Mouse (Mus musculus) limb, embryonic 10.5 days (tissue): ENCODE measurements around the gene Bag1. TPM values are rescaled to one million over a fixed set of nuclear protein-coding genes. Genes with fewer than 3 reads are reported as not detected.

Source experiments
- DNase-seq: peaks from one replicate; pipeline ENCODE4 v3.0.0-alpha.2; 2017; ENCODE audit warnings: low spot score
- H3K27ac ChIP-seq: fragments of 300-500 bp; sonication (generic); 2 replicates; pipeline ENCODE4 v1.5.1; 2016; ENCODE audit warnings: mild to moderate bottlenecking
- H3K27me3 ChIP-seq: fragments of 300-500 bp; sonication (generic); 2 replicates; pipeline ENCODE4 v1.6.1; 2016; ENCODE audit warnings: low read depth, mild to moderate bottlenecking; ENCODE audit not compliant: poor library complexity, severe bottlenecking
- H3K36me3 ChIP-seq: fragments of 300-500 bp; sonication (generic); 2 replicates; pipeline ENCODE4 v1.6.1; 2016; ENCODE audit warnings: mild to moderate bottlenecking, moderate library complexity
- H3K4me1 ChIP-seq: fragments of 300-500 bp; sonication (generic); 2 replicates; pipeline ENCODE4 v1.6.1; 2016
- H3K4me3 ChIP-seq: fragments of 300-500 bp; sonication (generic); 2 replicates; pipeline ENCODE4 v1.5.1; 2016; ENCODE audit warnings: mild to moderate bottlenecking, moderate library complexity
- H3K9me3 ChIP-seq: fragments of 300-500 bp; sonication (generic); replicated peaks from 2 replicates; pipeline ENCODE4 v1.6.1; 2016; ENCODE audit warnings: mild to moderate bottlenecking
- WGBS: fragments of 180-500 bp; shearing (Covaris S2); methylation state at CpG from one replicate; pipeline ENCODE4 v1.1.7; 2016; 5-methylcytosine and 5-hydroxymethylcytosine counted together
- polyA plus RNA-seq: library from polyadenylated mRNA; unstranded; fragments of >200 nt; fragmentation: Nextera tagmentation; extraction: Ambion mirVana; gene quantifications from 2 replicates; pipeline ENCODE4 v1.2.1, GENCODE M21; 2016

Gene Bag1
- polyA plus RNA-seq = 225 and 227 TPM in 2 replicates

DNA sequence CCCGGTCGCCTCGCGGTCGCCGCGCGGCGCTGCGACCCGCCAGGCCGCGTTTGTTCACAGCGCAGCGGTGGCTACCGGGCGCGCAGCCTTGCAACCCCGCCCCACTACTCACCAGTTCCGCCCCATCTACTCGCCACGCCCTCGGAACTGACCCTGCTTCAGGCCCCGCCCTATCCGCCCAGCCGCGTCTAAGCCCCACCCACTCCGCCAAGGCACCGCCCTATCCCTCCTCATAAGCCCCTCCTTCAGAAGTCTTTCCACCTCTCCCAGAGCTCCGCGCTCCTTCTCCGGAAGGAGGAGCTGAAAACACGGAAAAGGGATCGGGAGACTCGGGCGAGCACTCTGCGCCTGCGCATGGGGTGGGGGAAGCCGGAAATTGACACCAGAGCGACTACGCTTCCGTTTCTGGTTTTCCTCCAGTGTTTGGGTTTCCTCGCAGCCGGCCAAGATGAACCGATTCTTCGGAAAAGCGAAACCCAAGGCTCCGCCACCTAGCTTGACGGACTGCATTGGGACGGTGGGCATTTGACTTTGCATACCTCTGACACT lies at the start of gene Bag1, which contains the start of gene Chmp5:
Gene Bag1, minus strand, starts transcription at position 135 of the 549 bp plus-strand sequence.
Gene Chmp5, plus strand, starts transcription at position 248 of the 549 bp plus-strand sequence.
- peaks cover 23% of the 10 kb centered on the region for H3K4me1 ChIP-seq
- no peaks in the 10 kb centered on the region for H3K9me3 ChIP-seq
- DNase-seq = peak; percentile 98
- peak within 1 kb of the TSS; percentile 94 for H3K4me3 ChIP-seq
- WGBS = under 1% methylated on average over 49 of the region's 50 CpGs
- H3K27ac ChIP-seq = peak within 1 kb of the TSS; percentile 93
- H3K36me3 ChIP-seq = peaks cover 65% of the 10 kb centered on the region
- H3K27me3 ChIP-seq = no peaks in the 10 kb centered on the region

DNA sequence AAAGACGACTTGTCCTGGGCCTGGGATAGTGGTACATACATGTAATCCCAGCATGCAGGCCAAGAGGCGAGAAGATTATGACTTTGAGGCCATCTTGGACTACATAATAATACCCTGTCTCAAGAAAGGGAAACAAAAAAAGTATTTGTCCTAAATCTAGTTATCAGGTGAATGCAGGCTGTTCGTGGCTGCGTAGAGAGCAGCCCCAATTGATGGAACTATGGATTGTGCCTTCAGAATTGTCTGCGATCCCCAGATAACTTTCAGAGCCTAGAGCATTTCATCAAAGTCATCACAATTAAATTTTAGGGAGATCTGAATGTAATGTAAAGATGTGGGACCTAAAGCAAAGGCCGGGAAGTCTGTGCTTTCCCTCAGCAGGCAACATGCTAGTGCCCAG lies 48.2 kb upstream of the Bag1 start:
- no peak overlapping the region for H3K4me3 ChIP-seq
- H3K36me3 ChIP-seq = peaks cover 100% of the 10 kb centered on the region
- H3K27ac ChIP-seq = no peak overlapping the region
- WGBS = 94% methylated on average over 6 of the region's 6 CpGs
- H3K27me3 ChIP-seq = no peaks in the 10 kb centered on the region
- no peaks in the 10 kb centered on the region for H3K9me3 ChIP-seq
- DNase-seq = no peak
- H3K4me1 ChIP-seq = no peaks in the 10 kb centered on the region

DNA sequence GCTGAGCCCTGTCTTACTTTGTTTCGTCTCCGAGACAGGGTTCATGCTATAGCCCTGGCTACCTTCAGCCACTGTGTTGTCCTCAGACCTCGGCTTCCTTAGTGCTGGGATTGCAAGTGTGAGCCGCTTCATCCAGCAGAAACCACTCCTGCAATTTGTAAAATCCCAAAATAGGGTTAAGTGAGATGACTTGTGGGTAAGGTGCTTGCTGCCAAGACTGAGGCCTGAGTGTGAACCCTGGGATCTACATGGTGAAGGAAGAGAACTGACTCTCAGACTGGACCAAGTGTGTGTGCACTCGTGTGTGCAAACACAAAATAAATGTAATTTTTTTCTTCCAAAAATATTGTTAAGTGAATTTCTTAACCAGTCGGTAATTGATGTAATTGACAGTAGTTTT lies 41.5 kb upstream of the Bag1 start:
- H3K27me3 ChIP-seq = no peaks in the 10 kb centered on the region
- H3K4me3 ChIP-seq = no peak overlapping the region
- H3K36me3 ChIP-seq = peaks cover 100% of the 10 kb centered on the region
- 89% methylated on average over 6 of the region's 6 CpGs for WGBS
- H3K9me3 ChIP-seq = no peaks in the 10 kb centered on the region
- H3K27ac ChIP-seq = no peak overlapping the region
- H3K4me1 ChIP-seq = no peaks in the 10 kb centered on the region
- DNase-seq = no peak

DNA sequence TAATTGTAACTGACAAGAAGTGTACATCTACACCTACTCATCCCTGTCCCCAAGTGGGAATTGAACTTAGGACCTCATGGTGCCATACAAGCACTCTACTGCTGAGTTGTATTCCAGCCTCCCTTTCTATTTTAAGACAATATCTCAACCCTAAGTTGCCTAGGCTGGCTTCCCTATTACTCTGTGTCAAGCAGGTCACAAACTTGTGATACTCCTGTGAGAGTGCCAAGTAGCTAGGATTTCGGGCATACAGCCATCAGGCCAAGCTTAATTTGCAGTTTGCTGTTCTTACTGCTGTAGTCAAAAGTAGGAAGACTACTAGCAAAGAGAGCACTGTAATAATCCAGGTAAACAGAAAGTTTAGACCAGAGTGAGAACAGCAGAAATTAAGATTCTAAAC lies 35.6 kb upstream of the Bag1 start:
- no peaks in the 10 kb centered on the region for H3K27me3 ChIP-seq
- no peak overlapping the region for H3K27ac ChIP-seq
- DNase-seq = no peak
- H3K4me3 ChIP-seq = no peak overlapping the region
- no peaks in the 10 kb centered on the region for H3K4me1 ChIP-seq
- 93% methylated on average over 1 of the region's 1 CpGs for WGBS
- no peaks in the 10 kb centered on the region for H3K9me3 ChIP-seq
- H3K36me3 ChIP-seq = peaks cover 99% of the 10 kb centered on the region

DNA sequence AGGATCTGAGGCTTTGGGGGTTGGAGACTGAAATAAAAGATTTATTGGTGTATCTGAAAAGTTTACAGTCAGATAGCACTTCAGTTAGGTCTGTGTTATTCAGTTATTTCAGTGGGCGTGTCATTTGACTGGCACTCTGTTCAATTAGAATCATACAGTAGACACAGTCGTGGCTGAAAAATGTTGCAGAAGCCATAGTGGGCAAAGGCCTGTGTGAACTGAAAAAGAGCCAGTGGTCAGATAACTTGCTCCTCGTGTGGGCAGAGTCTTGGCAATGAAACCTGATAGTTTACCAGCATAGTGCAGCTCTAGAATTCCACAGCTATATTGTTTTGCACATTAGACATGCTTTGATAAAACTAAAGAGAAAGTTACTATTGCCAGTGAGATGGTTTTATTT lies 34.4 kb upstream of the Bag1 start:
- Histone ChIP-seq H3K4me3 (no peak overlapping the region), H3K36me3 (peaks cover 99% of the 10 kb centered on the region), H3K9me3 (no peaks in the 10 kb centered on the region), H3K27ac (no peak overlapping the region), H3K27me3 (no peaks in the 10 kb centered on the region), H3K4me1 (no peaks in the 10 kb centered on the region)
- DNase-seq = no peak
- 82% methylated on average over 3 of the region's 3 CpGs for WGBS

DNA sequence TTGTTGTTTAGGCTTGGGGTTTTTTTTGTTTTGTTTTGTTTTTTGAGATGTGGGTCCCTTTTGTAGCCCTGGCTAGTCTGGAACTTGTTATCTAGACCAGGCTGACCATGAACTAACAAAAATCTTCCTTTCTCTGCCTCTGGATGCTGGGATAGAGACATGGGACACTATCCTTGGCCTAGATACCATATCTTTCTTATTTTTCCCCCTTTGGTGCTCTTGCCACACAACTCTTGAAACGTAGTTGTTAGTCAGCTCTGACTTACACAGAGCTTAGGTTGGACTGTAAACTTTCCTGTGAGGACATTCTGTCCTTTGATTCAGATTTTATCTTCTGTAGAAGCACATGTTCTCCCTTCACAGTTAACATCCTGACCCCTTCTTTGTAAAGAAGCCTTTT lies 31.3 kb upstream of the Bag1 start:
- H3K4me1 ChIP-seq = no peaks in the 10 kb centered on the region
- DNase-seq = no peak
- H3K27ac ChIP-seq = no peak overlapping the region
- H3K36me3 ChIP-seq = peaks cover 92% of the 10 kb centered on the region
- WGBS = 95% methylated on average over 1 of the region's 1 CpGs
- H3K4me3 ChIP-seq = no peak overlapping the region
- H3K9me3 ChIP-seq = no peaks in the 10 kb centered on the region
- H3K27me3 ChIP-seq = no peaks in the 10 kb centered on the region

DNA sequence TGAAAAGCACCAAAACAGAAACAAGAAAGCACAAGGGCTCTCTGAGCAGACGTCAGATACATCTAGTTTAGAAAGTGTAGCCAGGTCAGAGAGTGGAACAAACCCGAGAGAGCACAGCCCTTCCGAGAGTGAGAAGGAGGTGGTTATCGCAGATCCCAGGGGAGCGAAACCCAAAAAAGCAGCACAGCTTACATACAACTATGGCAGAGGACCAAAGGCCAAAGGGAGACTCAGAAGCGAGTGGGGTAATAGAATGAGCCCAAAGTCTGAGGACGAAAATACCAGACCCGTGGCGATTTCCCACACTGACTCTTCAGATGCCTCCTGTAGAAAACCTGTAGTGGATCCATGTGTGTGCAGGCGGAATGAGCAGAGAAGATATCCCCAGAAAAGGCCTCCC lies 28.6 kb upstream of the Bag1 start:
- Histone ChIP-seq H3K36me3 (peaks cover 76% of the 10 kb centered on the region), H3K4me1 (peaks cover 9% of the 10 kb centered on the region), H3K9me3 (no peaks in the 10 kb centered on the region), H3K27me3 (no peaks in the 10 kb centered on the region), H3K27ac (no peak overlapping the region), H3K4me3 (no peak overlapping the region)
- 95% methylated on average over 10 of the region's 10 CpGs for WGBS
- DNase-seq = no peak

DNA sequence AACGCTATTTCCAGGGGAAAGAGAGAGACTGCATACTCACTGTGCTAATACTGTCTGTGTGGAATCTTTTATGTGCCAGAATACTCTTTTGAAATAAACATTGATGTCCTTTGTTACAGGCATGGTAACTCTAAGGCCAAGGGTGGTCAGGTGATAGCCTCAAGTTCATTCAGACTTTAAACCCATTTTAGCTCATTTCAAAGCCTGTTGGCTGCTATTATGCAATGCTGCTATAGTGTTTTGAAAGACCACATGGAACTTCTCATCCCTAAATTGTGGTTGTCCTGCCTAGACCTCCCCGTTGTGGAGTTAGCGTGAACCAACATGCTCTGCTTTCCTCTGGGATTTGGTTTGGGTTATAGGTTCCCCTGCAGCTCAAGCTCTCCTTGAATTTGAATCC lies 27.6 kb upstream of the Bag1 start:
- Histone ChIP-seq H3K36me3 (peaks cover 66% of the 10 kb centered on the region), H3K4me1 (peaks cover 9% of the 10 kb centered on the region), H3K4me3 (no peak overlapping the region), H3K27me3 (no peaks in the 10 kb centered on the region), H3K9me3 (no peaks in the 10 kb centered on the region), H3K27ac (no peak overlapping the region)
- no peak for DNase-seq
- WGBS = 97% methylated on average over 3 of the region's 3 CpGs

DNA sequence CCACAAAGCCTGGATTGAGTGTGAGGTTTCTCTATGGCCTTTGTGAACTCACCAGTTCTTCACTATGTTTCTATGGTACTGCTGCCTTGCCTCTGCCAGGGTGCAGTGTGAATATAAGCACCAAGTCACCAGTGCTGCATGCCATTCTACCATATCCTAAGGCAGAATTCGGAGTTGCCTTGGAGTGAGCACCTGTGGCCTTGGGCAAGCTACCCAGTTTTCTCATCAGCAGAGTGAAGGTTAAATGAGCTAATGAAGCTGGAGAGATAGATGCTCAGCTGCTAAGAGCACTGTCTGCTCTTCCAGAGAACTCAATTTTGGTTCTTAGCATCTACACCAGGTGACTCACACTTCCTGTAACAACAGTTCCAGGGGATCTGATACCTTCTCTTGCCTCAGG lies 25.9 kb upstream of the Bag1 start:
- no peaks in the 10 kb centered on the region for H3K9me3 ChIP-seq
- H3K27me3 ChIP-seq = no peaks in the 10 kb centered on the region
- no peak overlapping the region for H3K4me3 ChIP-seq
- WGBS = 97% methylated on average over 1 of the region's 1 CpGs
- peaks cover 50% of the 10 kb centered on the region for H3K36me3 ChIP-seq
- DNase-seq = no peak
- no peak overlapping the region for H3K27ac ChIP-seq
- H3K4me1 ChIP-seq = peaks cover 16% of the 10 kb centered on the region

DNA sequence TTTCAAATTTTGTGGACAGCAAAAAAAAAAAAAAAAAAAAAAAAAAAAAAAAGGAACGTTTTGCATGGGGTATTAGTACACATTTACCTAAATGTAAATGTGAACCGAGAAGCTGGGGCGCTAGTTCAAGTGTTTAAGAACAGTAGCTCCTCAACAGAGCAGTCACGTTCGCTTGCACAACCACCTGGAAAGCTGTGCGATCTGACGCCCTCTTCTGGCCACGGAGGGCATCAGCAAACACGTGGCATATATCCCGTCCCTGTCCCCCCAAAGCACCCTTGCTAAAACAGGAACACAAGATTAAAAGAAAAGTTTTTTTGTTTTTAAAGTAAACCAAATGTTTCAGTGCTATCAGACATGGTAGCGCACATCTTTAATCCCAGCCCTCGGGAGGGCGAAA lies 23.6 kb upstream of the Bag1 start:
- WGBS = 27% methylated on average over 13 of the region's 13 CpGs
- Histone ChIP-seq H3K27me3 (no peaks in the 10 kb centered on the region), H3K4me1 (peaks cover 16% of the 10 kb centered on the region), H3K4me3 (peak overlapping the region; percentile 98), H3K27ac (no peak overlapping the region), H3K9me3 (no peaks in the 10 kb centered on the region), H3K36me3 (peaks cover 43% of the 10 kb centered on the region)
- DNase-seq = peak; percentile 72

DNA sequence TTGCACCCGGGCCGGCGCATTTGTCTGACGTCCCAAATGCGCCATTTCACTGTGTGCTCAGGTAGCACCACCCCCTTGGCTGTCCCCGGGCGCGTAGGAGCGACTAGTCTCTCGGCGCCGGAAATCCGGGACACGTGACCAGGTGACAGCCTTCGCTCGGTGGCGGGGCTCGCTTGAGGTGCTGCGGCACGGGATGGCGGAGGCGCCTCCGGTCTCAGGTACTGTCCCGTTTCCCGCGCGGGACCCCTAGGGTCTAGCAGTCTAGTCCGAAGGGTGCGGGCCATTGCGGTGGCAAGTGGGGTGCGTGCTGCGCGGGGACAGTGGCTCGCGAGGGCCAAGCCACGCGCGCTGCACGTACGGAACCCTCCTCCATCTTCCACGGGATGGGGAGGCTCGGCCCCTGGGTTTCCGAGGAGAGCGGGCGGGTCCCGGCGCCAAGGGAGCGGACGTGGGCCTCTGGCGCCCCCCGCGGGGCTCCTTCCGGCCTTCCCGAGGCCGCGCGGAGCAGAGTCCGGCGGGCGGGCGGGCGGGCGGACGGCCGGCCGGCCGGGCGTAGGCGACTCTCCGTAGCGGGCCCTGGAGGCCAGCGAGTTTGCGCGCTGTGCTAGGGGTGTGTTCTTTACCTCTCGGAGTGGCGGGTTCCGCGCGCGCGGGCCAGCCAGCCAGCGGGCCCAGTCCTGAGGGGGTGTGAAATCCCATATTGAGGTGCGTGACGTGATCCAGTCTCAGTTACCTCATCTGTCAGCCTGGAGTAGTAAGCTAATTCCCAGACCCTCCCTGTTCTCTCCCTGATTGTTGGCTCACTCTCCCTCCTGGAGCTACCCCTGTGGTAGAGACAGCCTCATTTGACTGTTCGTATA lies 23.0 kb upstream of the Bag1 start, which contains the start of gene Nfx1:
Gene Nfx1, plus strand, starts transcription at position 65 of the 860 bp plus-strand sequence.
- Histone ChIP-seq H3K4me3 (peak within 1 kb of the TSS; percentile 98), H3K27me3 (no peaks in the 10 kb centered on the region), H3K4me1 (peaks cover 16% of the 10 kb centered on the region), H3K27ac (peak within 1 kb of the TSS; percentile 92), H3K9me3 (no peaks in the 10 kb centered on the region), H3K36me3 (peaks cover 43% of the 10 kb centered on the region)
- WGBS = under 1% methylated on average over 85 of the region's 85 CpGs
- peak; percentile 99 for DNase-seq

DNA sequence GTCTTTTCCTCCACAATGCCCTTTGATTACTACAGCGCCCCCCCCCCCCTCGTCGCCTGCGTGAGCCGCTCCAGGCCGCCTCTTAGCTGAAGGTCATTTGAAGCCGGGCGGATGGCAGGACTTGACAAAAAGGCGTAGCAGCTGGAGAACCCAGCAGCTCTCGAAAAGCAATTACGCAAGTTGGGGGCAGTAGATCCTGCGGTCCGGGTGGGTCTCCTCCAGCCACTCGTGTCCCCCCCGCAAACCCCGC lies 22.4 kb upstream of the Bag1 start:
- WGBS = under 1% methylated on average over 16 of the region's 16 CpGs
- Histone ChIP-seq H3K27me3 (no peaks in the 10 kb centered on the region), H3K4me3 (peak overlapping the region; percentile 98), H3K4me1 (peaks cover 16% of the 10 kb centered on the region), H3K36me3 (peaks cover 43% of the 10 kb centered on the region), H3K27ac (peak overlapping the region; percentile 92), H3K9me3 (no peaks in the 10 kb centered on the region)
- no peak for DNase-seq

DNA sequence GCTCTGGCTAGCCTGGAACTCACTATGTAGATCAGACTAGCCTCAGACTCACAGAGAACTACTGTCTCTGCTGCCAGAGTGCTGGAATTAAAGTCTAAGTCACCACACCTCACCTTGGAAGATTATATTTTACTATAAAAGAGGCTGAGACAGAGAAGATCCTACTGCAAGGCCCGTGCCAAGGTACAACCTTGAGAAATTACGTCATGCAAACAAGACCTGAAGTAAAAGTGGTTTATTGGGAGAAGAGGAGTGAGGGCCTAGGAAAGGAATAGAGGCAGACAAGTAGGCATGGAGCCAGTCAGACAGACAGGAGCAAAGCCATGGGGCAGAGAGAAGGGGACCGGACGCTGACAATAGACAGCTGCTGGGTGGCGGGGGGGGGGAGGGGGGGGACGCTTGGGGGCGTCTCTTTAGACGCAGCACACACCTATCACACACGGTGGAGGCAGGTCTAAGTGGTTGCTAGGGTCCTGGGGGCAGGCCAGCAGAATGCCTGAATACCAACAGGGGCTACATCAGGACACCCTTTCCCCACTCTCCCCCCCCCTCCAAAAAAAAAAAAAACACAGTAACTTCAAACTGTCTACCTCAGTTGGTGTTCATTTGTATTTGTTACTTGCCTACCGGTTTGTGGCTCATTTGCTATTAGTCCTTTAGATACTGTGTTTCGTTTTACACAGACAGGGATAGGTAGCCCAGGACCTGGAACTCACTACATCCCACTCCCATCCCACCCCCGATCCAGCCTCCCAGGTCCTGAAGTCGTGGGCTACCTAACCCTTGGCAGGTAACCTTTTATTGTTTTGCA lies 21.9 kb upstream of the Bag1 start:
- peak overlapping the region; percentile 92 for H3K27ac ChIP-seq
- peak; percentile 37 for DNase-seq
- no peaks in the 10 kb centered on the region for H3K9me3 ChIP-seq
- H3K4me3 ChIP-seq = peak overlapping the region; percentile 98
- 17% methylated on average over 11 of the region's 13 CpGs for WGBS
- H3K36me3 ChIP-seq = peaks cover 45% of the 10 kb centered on the region
- peaks cover 16% of the 10 kb centered on the region for H3K4me1 ChIP-seq
- no peaks in the 10 kb centered on the region for H3K27me3 ChIP-seq
